Mouse (Mus musculus) small intestine, adult 2 months (tissue): ENCODE results near the gene 1810010D01Rik. TPM values are rescaled to one million over a fixed set of nuclear protein-coding genes. Genes with fewer than 3 reads are reported as not detected.
A peak's percentile ranks its signal among the peaks of the same experiment; 100 is the strongest.

ENCODE experiments used
- H3K27ac ChIP-seq: fragments of 200-500 bp; 2 replicates; pipeline ENCODE4 v1.5.1; 2012; ENCODE audit warnings: low read depth, low read length, control low read depth, inconsistent platforms; ENCODE audit not compliant: insufficient read depth
- H3K27me3 ChIP-seq: fragments of 200-500 bp; 2 replicates; pipeline ENCODE4 v1.6.1; 2012; ENCODE audit warnings: mild to moderate bottlenecking, moderate library complexity, low read length, inconsistent platforms; ENCODE audit not compliant: control insufficient read depth, insufficient read depth
- H3K36me3 ChIP-seq: fragments of 200-500 bp; 2 replicates; pipeline ENCODE4 v1.6.1; 2012; ENCODE audit warnings: mild to moderate bottlenecking, low read length, control low read depth, inconsistent platforms; ENCODE audit not compliant: control insufficient read depth, insufficient read depth
- H3K4me1 ChIP-seq: fragments of 200-500 bp; 2 replicates; pipeline ENCODE4 v1.6.1; 2012; ENCODE audit warnings: low read length, inconsistent platforms, mixed read lengths; ENCODE audit not compliant: control insufficient read depth, insufficient read depth, insufficient read length
- H3K4me3 ChIP-seq: fragments of 200-500 bp; 2 replicates; pipeline ENCODE4 v1.5.1; 2012; ENCODE audit warnings: low read depth, mild to moderate bottlenecking, control low read depth, inconsistent platforms, low read length, moderate library complexity
- CTCF ChIP-seq: fragments of 200-500 bp; IDR thresholded peaks from 2 replicates; pipeline ENCODE4 v1.5.1; 2012; ENCODE audit warnings: low read depth, mild to moderate bottlenecking, control low read depth, inconsistent platforms, low read length, moderate library complexity, mixed read lengths; ENCODE audit not compliant: insufficient replicate concordance, insufficient read length; ENCODE audit errors: extremely low read depth
- POLR2A ChIP-seq: fragments of 200-500 bp; IDR thresholded peaks from 2 replicates; pipeline ENCODE4 v1.6.1; 2012; ENCODE audit warnings: low read depth, mild to moderate bottlenecking, control low read depth, inconsistent platforms, low read length, moderate library complexity
- WGBS: fragments of 180-500 bp; shearing (Covaris S2); methylation state at CpG from one replicate; pipeline ENCODE4 v1.1.7; 2018; 5-methylcytosine and 5-hydroxymethylcytosine counted together
- polyA plus RNA-seq: library from polyadenylated mRNA; depleted of rRNA; stranded (reverse); fragments of >200 nt; gene quantifications from 2 replicates; pipeline ENCODE4 v1.2.3, GENCODE M21; 2012

The 1810010D01Rik gene
- polyA plus RNA-seq, 1 experiment, result 11.2 TPM

DNA sequence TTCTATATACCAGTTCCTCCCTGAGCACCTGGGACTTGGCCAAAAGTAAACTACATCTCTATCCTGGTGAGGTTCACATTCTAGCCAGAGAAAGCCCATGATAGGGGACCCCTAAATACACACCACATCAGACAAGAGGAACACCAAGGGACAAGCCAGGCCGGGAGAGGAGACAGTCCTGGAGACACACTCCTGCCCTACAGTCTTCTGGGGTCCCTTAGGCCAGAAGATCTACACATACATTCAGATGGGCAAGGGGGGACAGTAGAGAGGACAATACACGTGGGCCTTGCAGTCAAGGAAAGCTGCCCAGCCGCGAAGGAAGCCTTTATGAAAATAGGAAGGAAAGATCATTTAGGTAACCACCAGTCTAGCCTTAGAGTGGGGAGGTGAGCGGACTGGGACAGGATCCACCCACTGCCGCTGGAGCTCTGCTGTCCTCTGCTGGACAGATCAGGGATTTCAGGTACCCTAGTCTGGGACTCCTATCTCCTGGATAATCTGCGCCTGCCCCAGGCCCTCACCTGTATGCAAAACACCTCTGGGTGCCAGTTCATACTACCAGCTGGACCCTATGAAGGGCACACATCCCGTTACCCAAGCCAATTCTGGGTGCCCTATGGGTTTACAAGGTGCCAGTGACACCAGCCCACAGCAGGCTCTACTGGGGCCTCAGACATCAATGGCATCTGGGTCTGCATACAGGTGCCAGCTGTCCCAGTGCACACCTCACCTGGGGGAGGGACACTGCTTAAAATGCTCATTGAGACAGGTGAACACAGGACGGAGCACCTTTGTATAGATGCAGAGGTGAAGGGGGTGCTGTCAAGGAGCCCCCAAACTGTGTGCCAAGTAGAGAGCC is 35.2 kb upstream of the 1810010D01Rik start:
- Histone ChIP-seq H3K4me1 (peaks cover 15% of the 10 kb centered on the region), H3K36me3 (no peaks in the 10 kb centered on the region), H3K27ac (no peak overlapping the region), H3K27me3 (no peaks in the 10 kb centered on the region), H3K4me3 (no peak overlapping the region)
- no peak for TF ChIP-seq POLR2A
- peak; percentile 98 for TF ChIP-seq CTCF
- 13% methylated on average over 9 of the region's 9 CpGs for WGBS

DNA sequence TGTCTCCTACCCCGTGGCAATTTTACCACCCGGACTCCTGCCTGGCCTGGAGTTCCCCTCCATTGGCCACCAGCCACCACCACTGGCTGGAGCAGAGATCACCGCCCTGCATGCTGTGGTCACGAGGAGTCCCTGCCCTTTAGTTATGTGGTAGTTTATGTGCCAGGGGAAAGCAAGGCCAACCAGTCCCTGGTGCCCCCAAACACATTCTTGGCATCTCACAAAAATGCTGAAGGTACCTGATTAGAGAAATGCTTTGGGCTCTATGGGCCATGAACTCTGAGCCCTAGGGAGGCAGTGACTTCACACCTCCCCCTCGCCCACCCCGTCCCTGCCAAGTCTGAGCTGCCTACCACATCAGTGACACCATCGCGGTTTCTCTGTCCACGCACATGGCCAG is 34.1 kb upstream of the 1810010D01Rik start:
- WGBS, result 79% methylated on average over 9 of the region's 9 CpGs
- H3K36me3 ChIP-seq, result no peaks in the 10 kb centered on the region
- no peaks in the 10 kb centered on the region for H3K27me3 ChIP-seq
- peaks cover 15% of the 10 kb centered on the region for H3K4me1 ChIP-seq
- no peak for TF ChIP-seq CTCF
- no peak for TF ChIP-seq POLR2A
- H3K4me3 ChIP-seq, result no peak overlapping the region
- no peak overlapping the region for H3K27ac ChIP-seq

DNA sequence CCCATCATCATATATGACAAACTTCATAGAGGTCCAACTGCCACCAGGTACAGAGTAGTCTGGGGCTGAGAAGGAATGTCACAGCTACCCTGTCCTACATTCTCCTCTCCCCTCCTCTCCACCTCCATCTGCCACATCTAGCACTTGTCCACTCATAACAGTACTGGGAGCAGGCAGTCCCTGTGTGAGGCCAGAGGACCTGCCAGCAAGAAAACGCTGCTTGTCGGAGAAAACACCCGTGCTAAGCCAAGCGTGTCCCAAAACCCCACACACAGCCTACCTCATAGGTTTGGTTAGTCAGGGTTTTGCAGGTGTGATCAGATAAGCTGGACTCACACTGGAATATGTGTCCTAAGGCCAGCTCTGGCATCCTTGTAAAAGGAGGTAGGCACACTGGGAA is 33.0 kb upstream of the 1810010D01Rik start:
- H3K27me3 ChIP-seq, result no peaks in the 10 kb centered on the region
- H3K27ac ChIP-seq, result no peak overlapping the region
- no peak for TF ChIP-seq CTCF
- TF ChIP-seq POLR2A, result no peak
- H3K4me3 ChIP-seq, result no peak overlapping the region
- 89% methylated on average over 4 of the region's 4 CpGs for WGBS
- peaks cover 15% of the 10 kb centered on the region for H3K4me1 ChIP-seq
- H3K36me3 ChIP-seq, result no peaks in the 10 kb centered on the region

DNA sequence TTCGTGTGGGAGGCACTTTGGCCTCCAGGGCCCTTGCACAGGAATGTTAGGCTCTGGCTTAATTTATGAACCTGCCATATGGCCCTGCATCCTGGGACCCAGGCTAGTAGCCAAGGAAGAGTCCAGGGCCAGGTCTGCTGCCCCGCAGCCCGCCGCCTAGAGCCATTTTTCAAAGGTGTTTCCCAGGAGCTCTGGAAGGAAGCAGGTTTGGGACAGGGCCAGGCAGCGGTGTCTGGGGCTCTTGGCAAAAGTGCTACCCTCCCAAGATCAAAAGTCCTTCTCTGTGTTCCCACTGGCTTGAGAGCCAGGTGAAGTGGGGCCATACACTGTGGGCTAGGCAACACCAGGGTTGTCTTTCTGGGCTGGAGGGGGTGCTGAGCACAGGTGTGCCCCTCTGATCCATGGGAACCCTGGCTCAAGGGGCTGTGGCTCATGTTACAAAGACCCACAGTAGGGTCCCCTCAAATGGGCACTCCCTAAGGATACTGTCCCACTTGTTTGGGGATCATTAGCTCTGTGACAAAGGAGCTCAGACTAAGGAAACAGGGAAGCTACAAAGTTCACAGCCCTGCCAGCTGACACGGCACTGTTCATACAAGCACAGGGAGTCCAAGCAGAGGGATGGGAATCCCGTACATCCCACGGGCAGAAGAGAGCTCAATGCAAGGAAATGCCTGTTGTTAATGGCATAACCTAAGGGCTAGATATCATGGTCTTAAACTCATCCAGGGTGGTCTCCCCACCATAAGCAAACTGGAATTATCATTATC is 32.0 kb upstream of the 1810010D01Rik start:
- Histone ChIP-seq H3K27ac (no peak overlapping the region), H3K27me3 (no peaks in the 10 kb centered on the region), H3K36me3 (no peaks in the 10 kb centered on the region), H3K4me3 (no peak overlapping the region), H3K4me1 (peaks cover 15% of the 10 kb centered on the region)
- WGBS, result 32% methylated on average over 8 of the region's 8 CpGs
- TF ChIP-seq CTCF (no peak), POLR2A (no peak)

DNA sequence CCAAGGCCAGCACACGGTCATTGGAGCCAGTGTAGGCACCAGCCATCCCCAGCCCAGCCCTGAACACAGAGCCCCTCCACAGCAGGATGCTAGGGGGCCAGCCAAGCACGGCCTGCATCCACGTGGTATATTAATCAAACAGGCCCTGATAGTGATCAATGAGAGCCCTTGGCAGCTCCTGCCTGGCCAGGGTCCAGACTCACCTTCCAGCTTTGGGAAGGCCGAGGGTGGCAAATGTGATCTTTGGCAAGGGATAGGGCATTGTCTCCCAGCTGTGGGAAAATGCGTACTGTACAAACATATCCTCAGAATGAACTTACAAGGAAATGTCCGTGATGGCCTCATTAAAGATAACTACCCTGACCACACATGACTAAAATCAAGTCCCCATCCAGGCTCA is 31.2 kb upstream of the 1810010D01Rik start:
- H3K36me3 ChIP-seq, result no peaks in the 10 kb centered on the region
- WGBS, result 19% methylated on average over 6 of the region's 6 CpGs
- TF ChIP-seq CTCF (no peak), POLR2A (no peak)
- H3K27ac ChIP-seq, result no peak overlapping the region
- no peaks in the 10 kb centered on the region for H3K27me3 ChIP-seq
- peaks cover 20% of the 10 kb centered on the region for H3K4me1 ChIP-seq
- no peak overlapping the region for H3K4me3 ChIP-seq

DNA sequence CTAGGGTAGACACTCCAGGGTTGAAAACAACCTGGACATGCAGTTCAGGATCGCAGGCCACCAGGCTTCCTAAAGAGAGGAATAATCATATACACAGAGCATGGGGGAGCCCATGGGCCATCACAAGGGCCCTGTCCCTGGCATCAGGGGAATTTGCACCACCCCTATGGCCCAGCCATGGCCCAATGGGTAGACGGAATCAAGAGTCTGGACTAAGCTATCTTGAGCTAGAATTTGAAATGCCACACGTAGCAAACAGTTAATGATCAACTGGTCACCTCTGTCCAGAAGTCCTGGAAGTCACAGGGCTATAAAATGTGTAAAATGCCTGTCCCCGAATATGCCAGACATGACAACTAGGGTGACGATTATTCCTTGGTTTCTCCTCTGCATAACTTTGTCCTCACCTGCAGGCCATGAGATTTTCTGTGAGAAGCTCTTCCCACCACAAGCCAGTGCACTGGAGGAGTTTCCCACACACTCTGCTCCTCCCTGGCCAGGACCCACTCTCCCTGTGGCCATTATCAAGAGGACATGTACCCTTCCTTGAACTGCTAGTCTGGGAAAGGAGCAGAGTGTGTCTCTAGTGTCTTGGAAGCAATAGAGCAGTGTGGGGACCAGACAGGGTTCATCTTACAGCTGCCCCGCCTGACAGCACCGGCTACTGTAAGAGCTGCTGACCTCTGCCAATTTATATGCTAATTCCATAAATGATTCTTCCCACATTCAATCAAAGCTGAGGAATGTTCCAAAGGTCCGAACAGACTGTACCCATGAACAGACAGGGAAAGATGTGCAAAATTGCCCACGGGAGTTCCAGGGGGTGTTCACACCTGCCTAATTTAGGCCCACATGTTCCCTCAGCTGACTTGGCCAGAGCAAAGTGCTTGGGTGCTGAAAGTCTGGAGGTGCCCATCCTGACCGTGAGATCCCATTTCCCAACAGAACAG is 27.2 kb upstream of the 1810010D01Rik start:
- TF ChIP-seq POLR2A, result no peak
- no peak for TF ChIP-seq CTCF
- 62% methylated on average over 10 of the region's 10 CpGs for WGBS
- H3K27ac ChIP-seq, result no peak overlapping the region
- no peaks in the 10 kb centered on the region for H3K27me3 ChIP-seq
- H3K4me1 ChIP-seq, result peaks cover 26% of the 10 kb centered on the region
- H3K36me3 ChIP-seq, result no peaks in the 10 kb centered on the region
- H3K4me3 ChIP-seq, result no peak overlapping the region
